Mouse (Mus musculus): ENCODE measurements around the gene Megf11. TPM values are rescaled to one million over a fixed set of nuclear protein-coding genes. Genes with fewer than 3 reads are reported as not detected.

Megf11 gene
- total and polyA plus RNA-seq, 3 experiments: 0.08 to 0.93 TPM; not detected in 1

DNA sequence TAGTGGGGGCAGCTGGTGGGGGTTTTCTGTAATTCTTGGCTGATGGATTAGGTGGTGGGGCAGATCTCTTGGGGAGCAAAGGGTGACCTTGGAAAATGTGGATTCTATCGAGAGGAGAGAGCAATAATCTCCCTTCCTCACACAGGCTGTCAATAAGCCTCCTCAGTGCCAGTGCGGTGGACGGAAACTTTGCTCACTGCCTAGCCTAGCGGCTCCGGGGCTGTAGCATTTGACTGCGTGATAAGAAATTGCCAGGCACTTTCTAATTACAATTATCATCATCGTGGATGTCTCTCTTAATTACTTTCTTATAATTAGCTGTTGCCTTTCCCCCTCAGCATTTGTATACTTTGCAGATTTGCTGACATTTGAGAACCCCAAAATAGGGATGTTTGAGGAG lies 157.7 kb downstream of the Megf11 start:
- TF ChIP-seq ZNF384 (IDR thresholded peaks at IDR 0.05; ENCODE audit: low read depth, low read length) (no peak), NELFE (IDR thresholded peaks at IDR 0.05; ENCODE audit: low read depth, low read length) (no peak), CHD1 (IDR thresholded peaks at IDR 0.05; ENCODE audit: low read depth, low read length) (no peak), POLR2A (IDR thresholded peaks at IDR 0.05; ENCODE audit: control insufficient read depth in 1 of 2, insufficient read depth in 1 of 2, low read depth in 1 of 2, low read length in 2 of 2, poor library complexity in 1 of 2) (no peak), MAFK (IDR thresholded peaks at IDR 0.05; ENCODE audit: borderline replicate concordance, low read depth, low read length) (no peak), MYC (IDR thresholded peaks at IDR 0.05; ENCODE audit: low read depth, low read length) (no peak), ZKSCAN1 (IDR thresholded peaks at IDR 0.05; ENCODE audit: low read depth, low read length) (no peak), ELF1 (IDR thresholded peaks at IDR 0.05; ENCODE audit: low read depth, low read length) (no peak), CHD2 (IDR thresholded peaks at IDR 0.05; ENCODE audit: low read length) (no peak), E2F4 (IDR thresholded peaks at IDR 0.05; ENCODE audit: borderline replicate concordance, low read depth, low read length) (no peak), MEF2A (IDR thresholded peaks at IDR 0.05; ENCODE audit: extremely low read depth, insufficient replicate concordance, low read depth, low read length, poor library complexity, severe bottlenecking) (no peak), RCOR1 (IDR thresholded peaks at IDR 0.05; ENCODE audit: low read depth, low read length) (no peak), POLR2AphosphoS2 (IDR thresholded peaks at IDR 0.05; ENCODE audit: low read length) (no peak), TBP (IDR thresholded peaks at IDR 0.05; ENCODE audit: low read depth, low read length) (no peak), NRF1 (IDR thresholded peaks at IDR 0.05; ENCODE audit: insufficient read depth, low read depth, low read length, poor library complexity, severe bottlenecking) (no peak), USF2 (IDR thresholded peaks at IDR 0.05; ENCODE audit: borderline replicate concordance in 1 of 2, insufficient read depth in 1 of 2, low read depth in 1 of 2, low read length in 2 of 2) (no peak), MXI1 (IDR thresholded peaks at IDR 0.05; ENCODE audit: low read depth, low read length) (no peak)
- H3K9me3 ChIP-seq (replicated peaks; ENCODE audit: insufficient read depth, low read length): no peaks in the 10 kb centered on the region
- H3K4me3 ChIP-seq (ENCODE audit: control insufficient read depth in 1 of 2, insufficient read depth in 1 of 2, low read depth in 2 of 2, low read length in 2 of 2): no peak overlapping the region
- no peak for DNase-seq (ENCODE audit: low read depth, low spot score)
- H3K36me3 ChIP-seq (ENCODE audit: control insufficient read depth in 1 of 2, insufficient read depth in 2 of 2, low read length in 2 of 2): no peaks in the 10 kb centered on the region
- H3K79me2 ChIP-seq (ENCODE audit: control insufficient read depth, insufficient read depth, low read length, poor library complexity): no peaks in the 10 kb centered on the region
- no peaks in the 10 kb centered on the region for H3K4me1 ChIP-seq (ENCODE audit: control insufficient read depth in 1 of 2, insufficient read depth in 2 of 2, low read length in 2 of 2)
- peaks cover 5 to 14% of the 10 kb centered on the region in 2 experiments; a peak in 3 of 4 replicates for H3K27me3 ChIP-seq (ENCODE audit: control insufficient read depth in 1 of 2, insufficient read depth in 2 of 2, low read length in 2 of 2)
- no peak overlapping the region for H3K9ac ChIP-seq (ENCODE audit: control insufficient read depth, low read depth, low read length, poor library complexity, severe bottlenecking)
- no peak overlapping the region for H3K27ac ChIP-seq (ENCODE audit: control insufficient read depth, low read depth, low read length)

- Histone ChIP-seq H3K4me1 (ENCODE audit: control insufficient read depth in 1 of 2, insufficient read depth in 2 of 2, low read length in 2 of 2) (no peaks in the 10 kb centered on the region), H3K79me2 (ENCODE audit: control insufficient read depth, insufficient read depth, low read length, poor library complexity) (no peaks in the 10 kb centered on the region), H3K27me3 (ENCODE audit: control insufficient read depth in 1 of 2, insufficient read depth in 2 of 2, low read length in 2 of 2) (peaks cover 7 to 22% of the 10 kb centered on the region in 2 experiments), H3K9ac (ENCODE audit: control insufficient read depth, low read depth, low read length, poor library complexity, severe bottlenecking) (no peak overlapping the region), H3K9me3 (replicated peaks; ENCODE audit: insufficient read depth, low read length) (no peaks in the 10 kb centered on the region), H3K36me3 (ENCODE audit: control insufficient read depth in 1 of 2, insufficient read depth in 2 of 2, low read length in 2 of 2) (no peaks in the 10 kb centered on the region), H3K4me3 (ENCODE audit: control insufficient read depth in 1 of 2, insufficient read depth in 1 of 2, low read depth in 2 of 2, low read length in 2 of 2) (no peak overlapping the region), H3K27ac (ENCODE audit: control insufficient read depth, low read depth, low read length) (no peak overlapping the region)
- no peak for TF ChIP-seq GATA1 (IDR thresholded peaks at IDR 0.05; ENCODE audit: low read depth, low read length)
- TF ChIP-seq ETS1 (IDR thresholded peaks at IDR 0.05; ENCODE audit: low read depth, low read length): no peak
- TF ChIP-seq ZKSCAN1 (IDR thresholded peaks at IDR 0.05; ENCODE audit: low read depth, low read length): no peak
- no peak for TF ChIP-seq CHD1 (IDR thresholded peaks at IDR 0.05; ENCODE audit: low read depth, low read length)
- TF ChIP-seq MAX (IDR thresholded peaks at IDR 0.05; ENCODE audit: low read length): no peak
- no peak for TF ChIP-seq KAT2A (conservative IDR thresholded peaks at IDR 0.05; ENCODE audit: low read depth, low read length)
- no peak for TF ChIP-seq UBTF (IDR thresholded peaks at IDR 0.05; ENCODE audit: borderline replicate concordance, insufficient read depth, low read depth, low read length)
- no peak for TF ChIP-seq TAL1 (IDR thresholded peaks at IDR 0.05; ENCODE audit: low read length)
- TF ChIP-seq MYC (IDR thresholded peaks at IDR 0.05; ENCODE audit: low read depth, low read length): no peak
- TF ChIP-seq ELF1 (IDR thresholded peaks at IDR 0.05; ENCODE audit: low read depth, low read length): no peak
- TF ChIP-seq MYB (IDR thresholded peaks at IDR 0.05; ENCODE audit: low read depth, low read length): no peak
- TF ChIP-seq ZNF384 (IDR thresholded peaks at IDR 0.05; ENCODE audit: low read depth, low read length): no peak
- no peak for TF ChIP-seq TBP (IDR thresholded peaks at IDR 0.05; ENCODE audit: low read depth, low read length)
- no peak for TF ChIP-seq USF1 (IDR thresholded peaks at IDR 0.05; ENCODE audit: low read depth, low read length)
- no peak for TF ChIP-seq SMC3 (IDR thresholded peaks at IDR 0.05; ENCODE audit: low read depth, low read length)
- no peak for DNase-seq (ENCODE audit: low read depth, low spot score)
These were observed 161.0 kb downstream of the Megf11 start for GRCm38 (mm10) chr9:64546344-64546991.
